Mouse (Mus musculus) MEL (cell line): ENCODE results near the gene Zrsr2. TPM values are rescaled to one million over a fixed set of nuclear protein-coding genes. Genes with fewer than 3 reads are reported as not detected.

ENCODE experiments used
- DNase-seq: peaks from one replicate; pipeline ENCODE4 v3.0.0; 2011; ENCODE audit warnings: low read depth, low spot score
- H3K27ac ChIP-seq: 2 replicates; pipeline ENCODE4 v1.5.1; 2012; ENCODE audit warnings: low read depth, mild to moderate bottlenecking, control low read depth, low read length, moderate library complexity; ENCODE audit not compliant: control insufficient read depth
- H3K27me3 ChIP-seq, 2 experiments: fragments of 150-350 bp in 1 of 2; sonication (generic) in 1 of 2; 2 replicates each; pipeline ENCODE4 v1.6.1; 2012; ENCODE audit warnings: low read length in 2 of 2, mild to moderate bottlenecking in 2 of 2, improper control_type of control experiment in 1 of 2, moderate library complexity in 1 of 2; ENCODE audit not compliant: insufficient read depth in 2 of 2, control insufficient read depth in 1 of 2
- H3K36me3 ChIP-seq, 2 experiments: 2 replicates each; pipeline ENCODE4 v1.6.1; 2012 to 2014; ENCODE audit warnings: low read length in 2 of 2, improper control_type of control experiment in 1 of 2, inconsistent platforms in 1 of 2, mild to moderate bottlenecking in 1 of 2; ENCODE audit not compliant: insufficient read depth in 2 of 2, control insufficient read depth in 1 of 2
- H3K4me1 ChIP-seq, 2 experiments: fragments of 150-350 bp in 1 of 2; sonication (generic) in 1 of 2; 2 replicates each; pipeline ENCODE4 v1.6.1; 2012; ENCODE audit warnings: low read length in 2 of 2, improper control_type of control experiment in 1 of 2, mild to moderate bottlenecking in 1 of 2; ENCODE audit not compliant: insufficient read depth in 2 of 2, control insufficient read depth in 1 of 2
- H3K4me3 ChIP-seq, 2 experiments: fragments of 150-350 bp in 1 of 2; sonication (generic) in 1 of 2; 2 replicates each; pipeline ENCODE4 v1.5.1; 2012; ENCODE audit warnings: low read depth in 2 of 2, low read length in 2 of 2, mild to moderate bottlenecking in 2 of 2, moderate library complexity in 2 of 2, control low read depth in 1 of 2, improper control_type of control experiment in 1 of 2; ENCODE audit not compliant: control insufficient read depth in 1 of 2, insufficient read depth in 1 of 2
- H3K79me2 ChIP-seq: 2 replicates; pipeline ENCODE4 v1.6.1; 2012; ENCODE audit warnings: mild to moderate bottlenecking, low read length, moderate library complexity; ENCODE audit not compliant: control insufficient read depth, poor library complexity, insufficient read depth
- H3K9ac ChIP-seq: 2 replicates; pipeline ENCODE4 v1.6.1; 2012; ENCODE audit warnings: low read depth, mild to moderate bottlenecking, control low read depth, low read length, moderate library complexity; ENCODE audit not compliant: control insufficient read depth, poor library complexity, severe bottlenecking
- H3K9me3 ChIP-seq: fragments of 150-350 bp; sonication (generic); replicated peaks from 2 replicates; pipeline ENCODE4 v1.6.1; 2012; ENCODE audit warnings: mild to moderate bottlenecking, low read length, improper control_type of control experiment, moderate library complexity; ENCODE audit not compliant: insufficient read depth
- CHD2 ChIP-seq: IDR thresholded peaks from 2 replicates; pipeline ENCODE4 v1.6.1; 2011; ENCODE audit warnings: low read length, improper control_type of control experiment
- KAT2A ChIP-seq: conservative IDR thresholded peaks from 2 replicates; pipeline ENCODE4 v1.6.1; 2012; ENCODE audit warnings: low read depth, low read length, improper control_type of control experiment, inconsistent platforms
- MAX ChIP-seq: IDR thresholded peaks from 2 replicates; pipeline ENCODE4 v1.6.1; 2011; ENCODE audit warnings: low read length, improper control_type of control experiment
- MAZ ChIP-seq: IDR thresholded peaks from 2 replicates; pipeline ENCODE4 v1.6.1; 2012; ENCODE audit warnings: low read depth, mild to moderate bottlenecking, inconsistent platforms, low read length, improper control_type of control experiment
- MYB ChIP-seq: IDR thresholded peaks from 2 replicates; pipeline ENCODE4 v1.6.1; 2011; ENCODE audit warnings: mild to moderate bottlenecking, low read depth, low read length, improper control_type of control experiment
- NELFE ChIP-seq: IDR thresholded peaks from 2 replicates; pipeline ENCODE4 v1.6.1; 2011; ENCODE audit warnings: low read depth, low read length, improper control_type of control experiment
- POLR2A ChIP-seq, 2 experiments: IDR thresholded peaks; 2 replicates each; pipeline ENCODE4 v1.6.1; 2011 to 2012; ENCODE audit warnings: low read length in 2 of 2, mild to moderate bottlenecking in 2 of 2, control low read depth in 1 of 2, improper control_type of control experiment in 1 of 2, low read depth in 1 of 2, moderate library complexity in 1 of 2; ENCODE audit not compliant: control insufficient read depth in 1 of 2, insufficient read depth in 1 of 2, poor library complexity in 1 of 2
- POLR2AphosphoS5 ChIP-seq: IDR thresholded peaks from 2 replicates; pipeline ENCODE4 v1.6.1; 2012; ENCODE audit warnings: low read depth, borderline replicate concordance, mild to moderate bottlenecking, inconsistent platforms, low read length, moderate library complexity, mixed read lengths
- ZMIZ1 ChIP-seq: IDR thresholded peaks from 2 replicates; pipeline ENCODE4 v1.6.1; 2012; ENCODE audit warnings: low read depth, mild to moderate bottlenecking, inconsistent platforms, low read length, improper control_type of control experiment, moderate library complexity
- polyA plus RNA-seq, 2 experiments: library from polyadenylated mRNA; stranded (reverse) in 1 of 2; unstranded in 1 of 2; fragments of >175 nt in 1 of 2; fragments of >200 nt in 1 of 2; gene quantifications; 2 replicates each; pipeline versions ENCODE4 v1.2.1 to v1.2.4; 2012; ENCODE audit warnings: low replicate concordance in 2 of 2, low read depth in 1 of 2; ENCODE audit not compliant: insufficient read length in 2 of 2, insufficient read depth in 1 of 2, missing spikeins in 1 of 2
- total RNA-seq: library from RNA; depleted of rRNA; stranded (reverse); fragments of 300-350 nt; gene quantifications from 2 replicates; pipeline ENCODE4 v1.2.3, GENCODE M21; 2012; rRNA removed

Gene Zrsr2
- total and polyA plus RNA-seq, 3 experiments: 27.5 to 96.4 TPM; not detected in 1

DNA sequence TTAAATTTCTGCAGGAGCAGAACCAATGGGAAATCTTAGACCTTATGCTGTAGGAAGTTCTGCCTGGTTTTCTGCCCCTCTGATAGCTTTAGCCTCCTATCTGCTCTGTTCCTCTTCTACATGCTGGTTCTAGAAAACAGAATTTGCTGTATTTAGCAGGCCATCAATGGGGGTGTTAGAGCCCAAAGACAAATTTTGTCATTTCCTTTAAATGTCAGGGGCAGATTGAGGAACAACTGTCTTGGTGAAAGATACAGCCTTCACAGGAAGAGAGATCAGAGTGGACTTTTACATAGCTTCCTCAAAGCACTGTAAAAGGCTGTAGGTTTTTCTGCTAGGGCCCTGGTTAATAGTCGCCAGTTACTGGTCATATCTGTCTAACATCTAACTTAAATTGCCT lies 61.1 kb downstream of the Zrsr2 start (continued):
- TF ChIP-seq POLR2AphosphoS5 (no peak), KAT2A (no peak)

DNA sequence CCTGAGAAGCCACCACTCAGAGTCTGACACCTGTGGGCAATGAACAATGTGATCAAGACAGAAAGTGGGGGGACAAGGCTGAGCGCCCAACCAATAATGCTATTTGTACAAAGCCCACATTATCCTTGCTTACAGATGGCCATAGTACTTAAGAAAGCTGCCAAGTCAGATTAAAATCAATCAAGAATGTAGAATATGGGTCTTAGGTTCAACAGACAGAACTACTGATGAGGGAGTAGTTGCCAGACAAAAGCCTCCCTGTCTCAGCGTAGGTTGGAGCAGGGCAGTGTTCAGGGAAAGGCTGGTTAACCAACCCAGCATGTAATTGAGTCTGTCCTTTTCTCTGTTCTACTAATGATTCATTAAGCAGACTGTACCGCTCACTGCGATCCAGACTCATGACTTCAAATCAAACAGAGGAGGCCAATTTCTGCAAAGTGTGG lies 72.9 kb downstream of the Zrsr2 start:
- H3K79me2 ChIP-seq: no peaks in the 10 kb centered on the region

More for the DNA sequence above, 72.9 kb downstream of the Zrsr2 start:
- peaks cover 0 to 2% of the 10 kb centered on the region in 2 experiments; a peak in 3 of 4 replicates for H3K27me3 ChIP-seq
- H3K36me3 ChIP-seq: no peaks in the 10 kb centered on the region
- no peak for DNase-seq
- H3K4me1 ChIP-seq: no peaks in the 10 kb centered on the region
- H3K9me3 ChIP-seq: no peaks in the 10 kb centered on the region
- no peak overlapping the region for H3K27ac ChIP-seq
- no peak overlapping the region for H3K9ac ChIP-seq
- no peak for TF ChIP-seq MAX
- no peak for TF ChIP-seq MYB
- TF ChIP-seq POLR2AphosphoS5: no peak
- no peak for TF ChIP-seq POLR2A (IDR thresholded peaks at IDR 0.05; ENCODE audit: control insufficient read depth in 1 of 2, insufficient read depth in 1 of 2, low read depth in 1 of 2, low read length in 2 of 2, poor library complexity in 1 of 2)
- no peak for TF ChIP-seq MAZ
- no peak for TF ChIP-seq ZMIZ1
- TF ChIP-seq NELFE: no peak
- no peak for TF ChIP-seq CHD2
- TF ChIP-seq, all 39 proteins: peak for 0
- H3K4me3 ChIP-seq: no peak overlapping the region

Other genes with a start within 250 kb of the Zrsr2 start
- not detected in 2 replicates for gene Rnf138rt1, start 197.3 kb downstream of the Zrsr2 start, total RNA-seq
- not detected for gene Rnf138rt1, start 197.3 kb downstream of the Zrsr2 start, polyA plus RNA-seq
- 10.1 TPM in 2 replicates for gene Ap1s2, start 49.6 kb downstream of the Zrsr2 start, total RNA-seq
- 1 to 10 TPM in 1 of 2 experiments, not detected in 1; 9.3 TPM for gene Ap1s2, start 49.6 kb downstream of the Zrsr2 start, polyA plus RNA-seq
- gene Car5b, start 69.3 kb upstream of the Zrsr2 start, total RNA-seq: 0.23 and 0.50 TPM in 2 replicates
- under 1 TPM in 1 of 2 experiments, not detected in 1; 0.31 TPM for gene Car5b, start 69.3 kb upstream of the Zrsr2 start, polyA plus RNA-seq
- 46.2 and 54.2 TPM in 2 replicates for gene Siah1b, start 117.8 kb upstream of the Zrsr2 start, total RNA-seq
- 10 to 100 TPM in 1 of 2 experiments, not detected in 1; 65.1 TPM for gene Siah1b, start 117.8 kb upstream of the Zrsr2 start, polyA plus RNA-seq
- 0.12 TPM in 1 of 2 replicates, not detected in the other for gene Cltrn, start 130.2 kb upstream of the Zrsr2 start, total RNA-seq
- under 1 TPM in 1 of 2 experiments, not detected in 1; 0.13 TPM for gene Cltrn, start 130.2 kb upstream of the Zrsr2 start, polyA plus RNA-seq
- gene Ace2, start 180.7 kb upstream of the Zrsr2 start, total RNA-seq: not detected in 2 replicates
- not detected for gene Ace2, start 180.7 kb upstream of the Zrsr2 start, polyA plus RNA-seq